Mouse (Mus musculus): ENCODE results near the gene Bbs9.

Gene Bbs9

DNA sequence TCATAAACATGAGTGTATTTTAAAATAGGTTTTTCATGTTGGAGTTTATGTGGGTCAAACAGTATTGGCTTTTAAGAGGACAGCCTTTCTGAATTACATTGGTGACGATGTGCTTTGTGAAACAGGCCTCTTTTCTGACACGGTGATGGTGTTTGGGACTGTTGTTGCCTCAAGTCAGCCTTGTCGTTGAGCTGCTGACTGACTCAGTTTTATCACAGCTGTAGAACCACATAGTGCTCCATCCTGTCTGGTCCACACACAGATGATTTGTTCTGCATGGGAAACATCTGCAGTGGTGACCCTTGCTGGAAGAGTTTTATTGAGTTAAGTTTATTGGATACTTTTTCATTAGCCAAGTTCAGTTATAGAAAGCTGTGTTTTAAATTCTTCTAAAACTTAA lies 283.0 kb downstream of the Bbs9 start:
- DNase-seq = no peak

DNA sequence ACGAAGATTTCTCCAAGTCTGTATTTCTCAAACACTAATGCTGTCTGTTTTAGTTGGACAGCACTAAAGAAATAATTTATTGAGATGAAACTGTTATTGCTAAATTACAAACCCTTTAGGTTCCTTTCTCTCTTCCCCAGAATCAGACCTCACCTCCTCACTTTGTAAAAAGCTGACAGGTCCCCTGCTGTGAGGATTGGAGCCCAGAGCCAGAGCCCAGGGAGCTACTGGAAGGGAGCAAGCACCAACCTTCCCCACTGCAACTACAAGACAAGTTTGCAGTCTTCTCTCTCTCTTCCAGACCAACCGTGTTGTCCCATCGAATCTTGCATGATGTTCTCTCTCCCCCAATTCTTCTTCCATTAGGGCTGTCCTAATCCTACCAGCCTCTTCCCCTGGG lies 283.7 kb downstream of the Bbs9 start:
- no peak for DNase-seq

DNA sequence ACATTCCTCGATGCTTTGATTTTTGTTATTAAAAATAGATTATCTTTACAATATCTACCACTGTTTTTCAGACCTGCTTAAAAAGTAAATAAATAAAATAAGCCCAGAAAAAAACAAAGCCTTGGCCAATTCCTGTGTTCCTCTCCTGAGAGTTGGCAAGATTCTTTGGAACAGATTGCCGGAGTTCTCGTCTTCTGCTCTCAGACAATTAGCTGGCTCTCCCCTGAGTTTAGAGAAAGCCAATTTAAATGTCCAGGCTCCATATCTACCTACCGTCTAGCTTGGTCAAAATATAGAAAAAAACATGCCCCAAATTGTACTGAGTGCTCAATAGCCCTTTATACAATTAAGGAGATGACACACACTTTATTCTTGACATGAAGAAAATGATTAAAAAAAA lies 284.9 kb downstream of the Bbs9 start:
- DNase-seq = peak; percentile 43

DNA sequence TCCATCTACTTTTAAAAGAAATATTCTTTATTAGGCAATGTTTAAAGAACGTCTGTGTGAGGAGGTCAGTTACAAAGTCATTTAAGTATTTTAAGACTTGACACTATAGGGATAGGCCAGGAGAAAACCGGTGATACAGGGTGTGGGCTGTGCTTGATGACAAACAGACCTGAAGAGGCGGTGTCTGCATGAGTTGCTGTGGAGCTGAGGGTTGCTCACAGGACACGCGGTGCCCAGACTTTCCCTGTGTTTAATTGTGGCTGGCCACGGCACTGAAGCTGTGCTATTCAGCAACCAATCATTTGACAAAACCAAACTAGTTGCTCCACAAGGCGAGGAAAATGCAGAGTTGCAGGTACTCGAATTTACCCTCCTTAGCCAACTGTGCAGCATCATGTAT lies 286.0 kb downstream of the Bbs9 start:
- DNase-seq = no peak

DNA sequence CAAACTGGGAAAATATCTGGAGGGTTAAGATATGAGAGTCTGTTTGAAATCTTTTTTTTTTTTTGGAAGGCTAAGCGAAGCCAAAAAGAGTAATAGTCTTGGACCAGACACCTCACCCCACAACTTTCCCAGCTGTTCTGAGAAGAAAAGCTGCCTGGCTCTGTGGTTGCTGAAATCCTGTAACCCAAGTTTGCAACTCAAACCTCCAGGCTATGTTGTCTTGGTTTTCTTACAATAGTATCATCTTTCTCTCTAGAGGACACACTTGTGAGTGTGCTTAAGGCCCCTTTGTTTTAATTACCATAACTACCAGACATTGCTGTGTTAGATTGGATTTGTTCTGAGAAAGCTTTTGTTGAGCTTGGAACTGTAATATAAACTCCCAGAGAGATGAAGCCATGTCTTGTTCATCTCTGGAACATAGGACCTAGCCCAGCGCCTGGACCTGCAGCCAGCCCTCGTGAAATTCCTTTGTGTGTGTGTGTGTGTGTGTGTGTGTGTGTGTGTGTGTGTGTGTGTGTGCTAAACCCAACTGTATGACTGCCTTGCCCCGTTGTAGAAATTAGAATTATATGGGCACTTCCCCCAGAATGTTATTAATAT lies 290.2 kb downstream of the Bbs9 start:
- DNase-seq = no peak

DNA sequence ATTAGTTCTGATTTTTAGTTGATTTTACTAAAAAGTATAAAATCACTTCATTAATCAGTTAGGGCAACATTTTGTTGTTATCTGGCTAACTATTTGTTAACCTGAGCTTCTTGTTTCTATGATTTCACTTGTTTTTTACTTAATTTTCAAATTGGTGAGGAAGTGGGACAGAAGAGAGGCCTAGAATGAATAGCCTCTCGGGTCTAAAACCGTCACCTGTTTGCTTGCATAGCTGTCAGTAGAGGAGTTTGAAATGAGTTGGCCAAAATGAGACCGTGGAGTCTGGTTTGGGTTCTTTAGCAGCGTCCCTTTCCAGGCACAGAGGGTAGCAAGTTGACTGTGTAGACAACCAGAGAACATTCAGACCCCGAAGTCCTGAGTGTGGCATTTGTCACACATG lies 291.6 kb downstream of the Bbs9 start:
- no peak for DNase-seq

DNA sequence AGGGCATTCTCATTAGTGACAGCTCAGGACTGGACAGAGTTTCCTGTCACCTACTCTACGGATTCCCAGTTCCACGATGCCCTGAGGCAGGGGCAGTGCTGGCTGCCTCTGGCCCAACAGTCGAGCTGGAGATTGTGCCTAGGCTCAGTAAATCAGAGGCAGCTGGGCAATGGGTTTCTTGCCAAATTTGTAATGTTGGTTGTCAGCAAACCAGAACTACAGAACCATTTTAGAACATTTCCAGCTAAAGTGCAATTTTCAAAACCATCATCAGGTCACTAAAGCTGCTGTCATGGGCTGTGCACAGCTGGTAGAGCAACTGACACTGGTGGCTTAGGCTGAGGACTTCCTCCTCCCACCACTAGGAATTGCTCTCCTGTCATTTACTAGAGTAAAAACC lies 292.3 kb downstream of the Bbs9 start:
- no peak for DNase-seq

DNA sequence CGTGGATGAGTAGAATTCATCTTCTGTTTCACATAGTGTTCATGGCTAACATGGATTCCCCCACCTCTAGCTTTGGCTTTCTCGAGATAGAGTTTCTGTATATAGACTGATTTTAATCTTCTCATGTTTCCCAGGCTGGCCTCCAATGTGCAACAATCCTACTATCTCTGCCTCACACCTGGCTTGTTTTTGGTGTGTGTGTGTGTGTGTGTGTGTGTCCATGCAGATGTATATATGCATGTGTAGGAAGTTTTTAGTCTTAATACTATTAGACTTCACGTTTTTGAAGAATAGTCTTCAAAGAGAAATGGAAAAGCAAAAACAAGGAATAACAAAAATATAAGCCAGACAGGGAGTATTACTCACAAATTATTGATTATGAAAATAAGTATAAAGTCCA lies 296.3 kb downstream of the Bbs9 start:
- no peak for DNase-seq

DNA sequence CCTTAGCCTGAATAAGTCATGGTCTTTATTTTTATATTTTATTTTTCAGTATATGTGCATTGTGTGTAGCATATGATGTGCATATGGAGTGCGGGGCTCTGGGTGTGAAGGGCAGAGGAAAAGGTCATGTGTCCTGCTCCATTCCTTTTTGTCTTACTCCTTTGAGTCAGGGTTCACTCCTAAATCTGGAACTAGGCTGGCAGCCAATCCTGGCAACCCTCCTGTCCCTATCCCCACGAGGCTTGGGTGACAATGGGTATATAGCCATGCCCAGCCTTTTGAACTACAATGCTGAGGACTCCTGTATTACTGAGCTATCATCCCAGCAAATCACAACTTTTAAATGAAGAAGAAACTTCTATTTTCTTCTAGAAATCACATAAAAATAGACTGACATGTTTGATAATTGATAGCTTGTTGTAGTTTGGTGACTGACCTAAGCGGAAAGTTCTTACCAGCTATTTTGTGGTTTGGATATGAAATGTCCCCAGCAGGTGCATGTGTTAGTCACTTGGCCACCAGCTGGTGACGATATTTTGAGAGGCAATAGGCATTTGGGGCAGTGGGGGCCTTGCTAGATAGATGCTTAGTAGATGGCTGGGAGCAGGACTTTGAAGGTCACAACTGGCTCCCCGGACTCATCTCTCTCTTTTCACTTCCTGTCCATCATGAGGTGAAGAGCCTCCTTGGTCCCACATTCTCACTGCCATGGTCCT lies 300.9 kb downstream of the Bbs9 start:
- DNase-seq = no peak

DNA sequence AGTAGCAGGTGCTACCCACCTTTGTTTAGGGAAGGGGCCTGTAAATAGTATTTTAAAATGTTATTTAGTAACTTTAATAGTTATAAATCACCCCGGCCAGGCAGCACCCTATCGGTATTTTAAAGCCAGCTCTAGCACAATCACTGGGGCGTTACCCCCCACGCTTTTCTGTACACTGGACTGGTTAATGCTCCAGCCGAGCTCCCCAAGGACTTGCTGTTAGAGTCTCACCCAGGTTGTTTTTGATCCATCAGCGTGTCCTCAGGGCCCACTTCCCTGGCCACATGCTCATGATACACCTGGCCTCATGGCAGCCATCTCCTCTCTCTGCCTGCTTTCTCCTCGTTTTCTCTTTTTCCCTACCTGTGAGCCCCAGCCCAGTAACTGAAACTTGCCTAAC lies 301.9 kb downstream of the Bbs9 start:
- DNase-seq = no peak

DNA sequence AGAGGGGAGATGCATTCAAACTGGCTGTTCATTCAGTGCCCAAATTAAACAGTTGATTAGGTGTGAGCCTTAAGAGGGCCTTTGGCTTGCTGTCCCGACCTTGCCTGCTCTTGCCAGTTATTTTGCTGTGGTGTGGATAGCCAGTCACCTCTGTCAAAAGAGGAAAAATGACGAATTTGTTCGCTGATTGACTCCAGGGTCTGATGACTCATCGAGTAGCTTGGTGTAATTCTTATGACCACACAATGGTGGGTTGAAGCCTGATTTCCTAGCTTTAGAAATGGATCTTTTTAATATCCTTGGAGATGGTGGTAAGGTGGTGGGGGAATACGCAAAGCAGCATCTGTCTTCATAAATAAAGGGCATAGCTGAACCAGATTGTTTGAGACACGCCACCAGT lies 304.1 kb downstream of the Bbs9 start:
- DNase-seq = no peak

DNA sequence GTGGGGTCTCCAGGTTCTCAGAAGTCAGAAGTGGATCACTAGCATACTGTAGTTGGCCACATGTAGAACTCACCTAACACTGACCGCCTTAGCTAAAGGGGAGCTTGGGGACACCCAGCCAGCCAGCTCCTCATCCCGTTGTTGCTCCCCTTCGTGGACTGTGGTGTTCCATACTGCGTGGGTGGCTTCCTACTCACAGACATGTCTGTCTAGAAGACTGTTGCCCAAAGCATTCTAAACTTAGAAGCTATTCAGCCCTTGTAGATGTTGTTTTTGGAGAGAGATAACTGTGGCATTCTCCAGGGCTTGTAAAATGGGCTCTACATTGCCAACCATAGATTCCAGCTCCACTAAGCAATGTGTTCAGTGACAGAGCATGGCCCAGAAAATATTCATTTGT lies 310.5 kb downstream of the Bbs9 start:
- DNase-seq = no peak

DNA sequence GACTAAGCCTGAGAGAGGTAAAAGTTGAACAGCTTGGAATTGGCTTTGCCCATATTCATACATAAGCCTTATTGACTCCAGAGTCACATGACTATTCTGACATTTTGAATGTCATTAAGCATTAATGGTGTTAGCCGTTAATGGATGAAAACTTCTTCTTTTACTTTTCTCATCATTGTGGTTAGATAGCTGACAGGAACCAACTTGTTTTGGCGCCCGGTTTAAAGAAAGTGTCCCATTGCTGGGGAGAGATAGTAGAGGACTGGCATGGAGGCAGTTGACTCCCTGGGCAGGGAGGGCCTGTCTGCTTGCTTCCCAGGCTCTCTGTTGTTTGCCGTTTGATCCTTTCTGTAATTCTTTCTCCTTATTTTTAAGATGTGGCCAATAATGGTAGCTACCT lies 312.9 kb downstream of the Bbs9 start:
- DNase-seq = no peak

DNA sequence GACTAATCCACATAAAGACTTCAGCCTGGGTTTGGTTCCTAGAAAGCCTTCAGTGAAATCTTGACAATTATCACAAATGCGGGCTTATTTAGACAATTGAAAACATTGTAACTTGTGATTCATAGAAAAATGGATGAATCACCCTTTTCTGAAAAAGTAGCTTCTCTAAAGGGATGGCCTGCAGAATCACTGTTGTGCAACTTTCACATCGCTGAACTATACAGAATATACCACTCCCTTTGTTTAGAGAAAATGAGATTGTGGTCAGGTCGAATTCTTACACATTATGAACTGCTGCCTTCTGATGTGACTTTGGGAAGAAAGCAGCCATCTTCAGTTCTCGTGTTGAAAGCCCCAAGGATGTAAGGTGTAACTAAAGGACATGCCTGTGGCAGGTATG lies 313.3 kb downstream of the Bbs9 start:
- DNase-seq = no peak

DNA sequence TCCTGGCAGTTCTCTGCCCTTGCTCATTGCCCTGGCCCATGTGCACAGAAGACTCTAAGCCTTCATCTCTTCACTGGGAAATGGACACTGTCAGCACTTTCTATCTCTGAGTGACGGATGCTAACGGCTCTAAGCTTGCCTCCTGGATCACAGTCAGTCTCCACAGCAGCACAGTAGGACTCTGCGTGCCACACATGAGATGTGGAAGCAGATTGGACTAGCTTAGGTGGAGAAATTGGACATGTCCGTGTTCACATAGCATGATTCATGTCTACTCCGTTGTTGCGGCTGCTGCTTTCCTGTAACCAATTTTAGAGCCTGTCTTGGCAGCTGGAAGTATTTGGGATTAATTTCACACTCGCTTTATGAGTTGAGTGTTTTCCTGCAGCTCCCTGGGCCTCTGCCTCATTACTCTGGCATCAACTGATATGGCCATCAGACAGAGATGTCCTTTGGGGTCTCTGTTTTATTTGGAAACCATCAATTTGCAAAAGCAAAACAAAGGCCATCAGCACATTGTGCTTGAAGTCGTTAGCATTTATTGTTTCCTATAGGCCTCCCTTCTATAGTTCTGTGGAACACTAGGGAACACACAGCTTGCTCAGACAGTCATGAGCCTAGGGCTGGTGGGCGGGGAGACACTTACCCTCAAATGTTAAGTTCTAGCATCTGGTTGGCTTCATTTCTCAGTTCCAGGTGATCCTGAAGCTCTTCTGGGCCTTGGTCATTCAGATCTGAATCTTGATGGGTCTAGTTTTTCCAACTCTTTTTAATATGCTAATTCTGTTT lies 314.1 kb downstream of the Bbs9 start:
- no peak for DNase-seq

DNA sequence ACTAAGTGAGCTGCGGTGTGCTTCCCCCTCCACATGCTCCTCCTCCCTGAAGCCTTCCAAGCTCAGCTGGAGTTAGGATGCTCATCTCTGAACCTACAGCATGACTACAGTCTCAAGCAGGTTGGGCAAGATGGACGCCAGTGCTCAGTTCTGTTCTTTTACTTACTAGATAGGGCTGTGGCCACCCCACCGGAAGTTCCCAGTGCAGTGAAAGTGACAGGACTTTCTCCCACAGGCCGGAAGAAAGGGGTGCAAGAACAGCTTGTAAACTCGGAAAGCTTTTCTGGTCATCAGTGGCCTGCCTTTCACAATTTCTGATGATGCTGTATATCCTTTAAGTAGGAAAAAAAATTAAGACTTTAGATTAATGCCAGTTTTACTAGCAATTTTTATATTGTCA lies 315.7 kb downstream of the Bbs9 start:
- no peak for DNase-seq

DNA sequence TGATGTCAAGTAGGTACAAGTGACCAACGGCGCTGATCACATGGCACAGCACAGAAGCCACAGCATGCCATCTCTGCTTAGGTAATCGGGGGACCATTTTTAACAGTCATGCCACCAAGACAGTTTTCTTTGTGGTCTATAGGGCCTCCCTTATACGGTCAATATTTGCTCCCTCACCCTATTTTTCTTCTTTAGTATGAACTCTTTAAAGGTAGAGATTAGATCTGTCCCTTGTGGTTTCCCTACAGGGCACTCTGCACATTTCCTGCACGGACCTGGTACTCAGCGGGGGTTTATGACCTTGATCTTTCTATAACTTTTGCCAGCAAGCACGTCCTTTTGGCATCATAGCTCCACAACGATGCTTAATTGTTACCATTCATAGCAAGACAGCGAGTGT lies 316.2 kb downstream of the Bbs9 start:
- no peak for DNase-seq

DNA sequence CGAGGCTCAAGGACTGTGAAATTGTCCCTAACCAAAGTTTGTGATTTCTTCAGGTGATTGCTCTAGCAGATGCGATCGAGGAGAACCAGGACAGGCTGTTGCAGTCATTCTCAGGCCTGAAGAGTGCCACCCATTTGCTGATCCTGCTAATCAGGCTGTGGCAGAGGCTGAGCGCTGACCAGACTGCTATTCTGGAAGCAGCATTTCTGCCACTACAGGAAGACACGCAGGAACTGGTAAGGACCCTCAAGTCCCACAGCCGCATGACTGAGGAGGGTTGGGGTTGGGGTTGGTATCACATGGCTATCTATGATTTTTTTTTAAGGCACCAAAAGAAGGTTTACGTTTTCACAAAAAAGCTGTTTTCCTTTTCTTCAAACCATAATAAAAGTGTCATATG lies 318.2 kb downstream of the Bbs9 start:
- no peak for DNase-seq

DNA sequence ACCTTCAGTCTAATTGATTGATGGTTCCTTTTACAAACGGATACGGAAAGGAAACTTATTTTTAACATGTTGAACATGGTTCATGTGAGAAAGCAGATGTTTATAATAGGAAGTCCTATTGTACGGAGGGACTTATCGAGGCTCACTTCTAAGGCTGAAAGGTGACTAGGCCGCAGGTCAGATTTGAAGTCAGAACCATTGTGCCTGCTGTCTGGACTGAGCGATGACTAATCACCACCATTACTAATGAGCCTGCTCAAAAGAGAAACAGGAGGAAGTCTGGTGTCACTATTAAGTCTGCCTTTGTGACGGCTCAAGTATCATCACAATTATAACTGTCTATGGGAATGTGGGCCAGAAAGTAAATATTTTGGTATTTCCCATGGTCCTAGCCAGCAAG lies 325.2 kb downstream of the Bbs9 start:
- no peak for DNase-seq

DNA sequence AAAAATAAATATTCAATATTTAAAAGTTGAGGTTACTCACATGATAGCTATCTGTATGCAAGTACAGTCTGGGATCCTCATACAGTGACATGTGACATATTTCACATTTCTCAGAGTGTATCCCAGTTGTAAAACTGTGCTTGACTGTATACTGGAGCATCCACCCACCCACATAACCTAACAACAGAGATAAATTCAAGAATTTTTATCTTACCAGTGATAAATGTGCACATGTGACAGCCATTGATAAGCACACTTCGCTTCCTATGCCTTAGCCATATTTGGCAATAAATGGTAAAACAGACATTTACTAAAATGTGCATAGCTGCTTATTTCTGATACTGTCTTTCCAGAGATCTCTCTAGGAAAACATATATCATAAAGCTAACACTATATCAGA lies 330.5 kb downstream of the Bbs9 start:
- DNase-seq = no peak

DNA sequence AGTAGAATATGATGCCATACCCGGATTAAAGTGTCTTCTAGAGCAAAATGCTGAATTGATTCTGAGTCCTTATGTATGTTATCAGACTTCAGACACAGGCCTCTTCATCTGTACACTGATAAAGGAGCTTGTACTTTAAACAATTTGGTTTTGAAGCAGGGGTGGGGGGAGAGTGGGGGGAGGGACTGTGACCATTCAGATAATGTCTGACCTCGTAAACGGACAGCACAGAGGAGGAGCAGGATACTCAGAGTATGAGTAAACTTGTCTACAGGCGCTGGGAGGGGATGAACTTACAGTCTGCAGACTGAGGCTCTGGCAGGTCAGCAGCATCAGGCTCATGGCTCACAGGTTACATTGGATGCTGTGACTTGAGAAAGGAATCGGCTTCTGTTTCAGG lies 331.0 kb downstream of the Bbs9 start:
- DNase-seq = no peak

DNA sequence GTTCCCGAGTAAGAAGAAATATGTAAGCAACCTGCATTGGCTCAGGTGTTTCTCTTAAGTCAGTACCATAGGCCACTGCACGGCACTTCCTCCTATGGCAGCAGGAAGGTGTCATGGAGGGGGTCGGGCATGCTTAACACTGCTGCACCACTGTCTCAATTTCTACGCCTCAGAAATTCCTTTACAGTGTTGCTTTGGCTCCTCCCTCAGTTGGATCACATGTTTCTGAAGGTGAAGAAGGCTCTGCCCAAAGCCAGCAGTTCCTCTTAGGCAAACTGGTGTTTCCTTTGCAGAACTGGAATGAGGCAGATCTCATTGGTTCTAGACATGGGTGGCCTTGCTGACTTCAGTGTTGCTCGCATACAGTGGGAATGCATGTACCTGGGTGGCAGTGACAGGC lies 332.2 kb downstream of the Bbs9 start:
- no peak for DNase-seq

DNA sequence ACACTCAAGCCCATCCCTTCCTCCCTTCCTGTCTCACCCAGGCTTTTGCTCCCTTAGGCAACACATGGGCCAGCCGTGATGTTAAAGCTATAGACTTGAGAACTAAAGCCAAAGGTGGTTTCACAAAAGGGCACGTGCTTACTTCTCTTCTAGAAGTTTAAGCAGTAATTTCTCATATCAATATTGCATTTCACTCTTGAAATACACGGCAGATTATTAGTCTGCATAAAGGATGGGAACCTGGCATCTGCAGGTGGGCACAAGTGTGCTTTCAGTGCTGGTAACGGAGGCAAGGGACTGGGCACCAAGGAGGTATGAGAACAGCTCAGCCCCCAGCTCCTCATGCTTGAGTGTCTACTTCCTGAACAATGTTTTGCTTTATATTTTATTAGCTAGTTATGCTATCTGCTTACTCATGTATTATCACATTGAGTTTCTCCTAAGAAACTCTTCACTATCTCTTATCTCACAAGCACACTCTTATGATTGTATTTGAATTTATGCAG lies 334.2 kb downstream of the Bbs9 start:
- no peak for DNase-seq

DNA sequence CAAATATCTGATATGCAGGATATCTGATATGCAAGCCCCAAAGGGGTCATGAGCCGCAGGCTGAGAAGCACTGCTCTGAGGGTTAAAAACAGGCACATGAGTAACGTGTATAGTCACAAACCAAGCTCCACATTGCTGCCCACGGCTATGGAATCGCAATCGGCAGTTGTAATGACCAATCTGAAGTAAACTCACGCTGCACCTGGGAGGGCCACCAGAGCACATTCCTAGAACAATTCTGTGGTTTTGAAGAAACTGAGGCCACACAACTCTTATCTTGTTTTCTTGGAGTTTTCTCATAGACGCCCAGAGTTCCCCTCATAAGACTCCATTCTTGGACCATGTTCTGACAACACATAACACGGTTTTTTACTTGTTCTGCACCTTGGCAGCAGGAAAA lies 334.9 kb downstream of the Bbs9 start:
- no peak for DNase-seq

Data from cerebellum, adult 11-12 months (tissue).